Mouse (Mus musculus) heart, adult 18-20 months (tissue): ENCODE data around the gene Capn1. TPM values are rescaled to one million over a fixed set of nuclear protein-coding genes. Genes with fewer than 3 reads are reported as not detected.

Experiments used
- DNase-seq, 2 experiments: peaks; one replicate each; pipeline ENCODE4 v3.0.0; 2021 to 2022; ENCODE audit warnings: mixed read lengths in 1 of 2
- microRNA-seq, 2 experiments: library from miRNA; unstranded; fragments of <30 nt; microRNA quantifications; one replicate each; pipeline ENCODE4 v1.2.0; 2022
- total RNA-seq, 2 experiments: library from RNA; stranded (reverse); gene quantifications; 2 replicates each; pipeline ENCODE4 v1.2.3; 2021

Gene Capn1
- total RNA-seq, 2 experiments from 2014 or later: 32.0 to 40.4 TPM

- DNase-seq: peak in 1 of 2 experiments; percentile 29
These were observed 62.4 kb downstream of the Capn1 start for GRCm38 (mm10) chr19:5953201-5953770.

DNA sequence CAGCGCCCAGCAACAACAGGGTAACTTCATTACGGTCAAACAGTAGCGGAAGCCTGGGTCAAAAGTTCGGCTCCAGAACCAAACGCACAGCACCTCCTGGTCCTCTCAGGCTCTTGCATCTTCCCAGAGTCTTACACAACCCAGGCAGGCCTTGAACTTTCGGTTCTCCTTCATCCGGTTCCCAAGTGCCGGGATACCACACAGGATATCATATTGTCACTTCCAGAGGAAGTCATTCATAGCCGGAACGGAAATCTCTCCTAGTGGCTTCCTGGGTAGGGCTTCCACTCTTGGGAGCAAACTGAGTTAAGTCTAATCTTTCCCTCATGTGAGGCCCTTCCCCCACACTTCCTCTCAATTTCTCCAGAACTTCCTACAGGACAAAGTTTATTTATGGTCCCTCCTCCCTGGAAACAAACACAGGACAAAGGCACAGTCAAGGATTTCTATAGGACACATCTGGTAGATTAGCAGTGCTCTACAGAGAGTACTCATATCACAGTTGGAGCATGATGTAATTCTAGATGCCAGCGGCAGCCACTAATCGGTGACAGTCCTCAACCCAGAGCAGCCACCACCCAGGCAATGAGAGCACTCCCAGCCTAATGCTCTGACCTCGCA lies 63.5 kb downstream of the Capn1 start:
- peak; percentile 74 to 92 for DNase-seq

DNA sequence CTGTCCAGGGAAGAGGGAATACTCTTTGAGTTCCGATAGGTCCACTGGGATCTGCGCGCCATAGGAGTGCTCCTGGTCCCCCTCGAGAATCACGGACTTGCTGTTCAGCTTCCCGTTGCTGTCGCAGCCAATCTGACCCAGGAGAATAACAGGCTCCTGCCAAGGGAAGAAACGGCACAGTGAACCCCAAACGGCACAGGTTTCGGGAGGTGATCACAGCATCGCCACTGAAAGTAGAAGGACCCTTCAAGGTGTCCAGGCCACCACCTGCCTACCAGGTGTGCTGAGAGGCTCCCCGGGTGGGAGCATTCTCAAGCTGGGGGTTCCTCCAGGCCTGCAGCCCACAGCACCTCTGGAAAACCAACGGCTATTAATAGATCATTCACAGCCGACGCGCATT lies 64.1 kb downstream of the Capn1 start:
- no peak for DNase-seq

- no peak for DNase-seq
These were observed 65.5 kb downstream of the Capn1 start for GRCm38 (mm10) chr19:5950218-5950617.

- DNase-seq: peak; percentile 73 to 78
These were observed 69.8 kb downstream of the Capn1 start for GRCm38 (mm10) chr19:5945891-5946290.

DNA sequence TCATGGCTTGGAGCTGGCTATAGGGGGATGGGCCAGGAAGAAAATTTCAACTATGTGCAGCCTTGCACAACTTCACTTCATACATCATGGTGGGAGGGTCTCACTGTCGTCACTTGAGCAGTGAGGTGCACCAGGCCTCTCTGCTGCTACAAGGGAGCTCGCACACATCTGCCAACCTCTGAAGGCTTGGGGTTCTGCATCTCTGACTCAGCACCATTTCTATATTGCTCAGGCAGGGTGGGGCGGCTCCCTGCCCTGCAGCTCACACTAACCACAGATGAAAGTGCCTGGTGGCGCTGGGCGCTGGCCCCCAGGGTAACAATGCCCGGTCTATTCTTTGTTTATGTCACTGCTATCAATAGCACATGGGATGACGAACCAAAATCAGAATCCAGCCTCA lies 70.7 kb downstream of the Capn1 start:
- peak; percentile 60 to 69 for DNase-seq

DNA sequence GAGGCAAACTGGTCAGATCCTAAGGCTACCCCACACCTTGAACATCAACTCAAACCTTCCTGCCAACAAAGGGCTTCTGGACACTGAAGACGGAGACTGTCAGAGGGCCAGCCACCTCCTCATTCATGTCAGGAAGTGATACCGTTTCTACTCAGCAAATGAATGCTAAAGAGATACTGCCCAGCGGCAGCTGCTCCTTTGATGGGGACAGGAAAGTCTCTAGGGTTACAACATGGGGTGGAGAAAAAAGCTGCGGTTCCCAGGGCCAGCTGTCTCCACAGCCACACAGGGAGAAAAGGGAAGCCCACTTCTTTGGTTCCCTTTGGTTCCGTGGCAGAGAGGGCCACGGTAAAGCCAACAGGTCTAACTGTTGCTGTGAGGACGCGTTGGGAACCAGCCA lies 71.6 kb downstream of the Capn1 start:
- DNase-seq: no peak

DNA sequence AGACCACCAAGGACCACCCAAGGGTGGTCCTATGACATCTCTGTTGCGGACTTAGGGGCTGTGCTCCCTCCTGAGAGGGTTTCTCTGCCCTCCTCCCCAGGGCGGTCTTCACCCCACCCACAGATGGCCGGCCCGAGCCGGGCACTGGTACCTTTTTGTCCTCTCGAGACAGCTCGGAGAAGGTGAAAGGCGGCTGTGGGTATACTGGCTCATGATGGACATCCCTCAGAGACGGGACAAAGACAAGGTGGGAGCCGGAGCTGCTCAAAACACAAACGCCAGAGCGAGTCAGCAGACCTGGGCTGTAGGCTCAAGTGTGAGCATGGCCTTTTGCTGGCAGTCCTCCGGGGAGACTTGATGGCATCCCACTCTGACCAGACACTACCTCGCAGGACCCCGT lies 72.3 kb downstream of the Capn1 start:
- DNase-seq: no peak

- DNase-seq: no peak
These were observed 73.1 kb downstream of the Capn1 start for GRCm38 (mm10) chr19:5942581-5942980.

DNA sequence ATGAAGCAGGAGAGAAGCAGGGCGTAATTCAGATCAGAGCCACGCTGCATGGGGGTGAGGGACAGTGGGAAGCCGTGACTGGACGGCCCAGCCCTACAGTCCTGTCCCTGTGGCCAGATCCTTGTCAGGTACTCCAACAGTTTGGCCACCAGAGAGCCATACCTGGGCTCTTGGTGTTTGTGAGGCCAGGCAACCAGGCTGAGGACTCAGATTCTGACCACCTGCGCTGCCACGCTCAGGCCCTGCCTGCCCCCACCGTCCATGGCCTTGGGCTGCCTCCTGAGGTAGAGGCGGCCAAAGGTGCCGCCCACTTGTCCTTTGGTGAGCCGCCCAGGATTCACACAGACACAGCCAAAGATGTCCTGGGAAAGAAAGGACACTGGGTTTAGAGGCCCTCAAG lies 75.0 kb downstream of the Capn1 start:
- peak in 1 of 2 experiments; percentile 29 for DNase-seq

- DNase-seq: peak; percentile 80 to 93
These were observed 75.5 kb downstream of the Capn1 start for GRCm38 (mm10) chr19:5940173-5940572.

- no peak for DNase-seq
These were observed 76.0 kb downstream of the Capn1 start for GRCm38 (mm10) chr19:5939715-5940114.

Small RNA genes within 50 kb of the gene (microRNA-seq; reads per million reads assigned to microRNA genes)
- 1.1 to 3.4 reads per million in 2 experiments for gene Mir6988

Other genes with a start within 250 kb of the Capn1 start
- 10 to 100 TPM; 55.1 to 67.8 TPM for gene Scyl1, start 244.5 kb downstream of the Capn1 start, total RNA-seq
- 10 to 100 TPM in 1 of 2 experiments, 1 to 10 TPM in 1; 7.2 to 10.6 TPM for gene Frmd8, start 140.6 kb downstream of the Capn1 start, total RNA-seq
- gene Slc25a45, start 138.1 kb downstream of the Capn1 start, total RNA-seq: 1 to 10 TPM; 2.6 to 2.8 TPM
- gene Tigd3, start 121.7 kb downstream of the Capn1 start, total RNA-seq: under 1 TPM in 1 of 2 experiments, not detected in 1; 0.35 TPM
- gene Dpf2, start 102.9 kb downstream of the Capn1 start, total RNA-seq: 10 to 100 TPM; 77.6 to 84.0 TPM
- 1 to 10 TPM; 6.6 to 9.0 TPM for gene Cdc42ep2, start 91.1 kb downstream of the Capn1 start, total RNA-seq
- gene Pola2, start 51.7 kb downstream of the Capn1 start, total RNA-seq: 10 to 100 TPM in 1 of 2 experiments, 1 to 10 TPM in 1; 8.7 to 10.6 TPM
- gene Slc22a20, start 29.8 kb downstream of the Capn1 start, total RNA-seq: not detected
- 10 to 100 TPM; 21.1 to 21.3 TPM for gene Syvn1, start 30.7 kb upstream of the Capn1 start, total RNA-seq
- 10 to 100 TPM; 42.2 to 47.2 TPM for gene Mrpl49, start 41.9 kb upstream of the Capn1 start, total RNA-seq
- gene Fau, start 41.9 kb upstream of the Capn1 start, total RNA-seq: 100 to 1,000 TPM; 613 to 618 TPM
- gene Znhit2, start 45.3 kb upstream of the Capn1 start, total RNA-seq: 10 to 100 TPM; 11.1 to 11.2 TPM
- 1 to 10 TPM; 2.1 to 3.0 TPM for gene Tm7sf2, start 52.5 kb upstream of the Capn1 start, total RNA-seq
- gene Vps51, start 61.3 kb upstream of the Capn1 start, total RNA-seq: 10 to 100 TPM; 20.9 to 22.2 TPM
- gene Tmem262, start 64.1 kb upstream of the Capn1 start, total RNA-seq: not detected
- under 1 TPM in 1 of 2 experiments, not detected in 1; 0.47 TPM for gene Gm28374, start 66.4 kb upstream of the Capn1 start, total RNA-seq
- 10 to 100 TPM; 15.5 to 16.1 TPM for gene Zfpl1, start 69.1 kb upstream of the Capn1 start, total RNA-seq
- under 1 TPM in 1 of 2 experiments, not detected in 1; 0.21 TPM for gene Cdca5, start 69.1 kb upstream of the Capn1 start, total RNA-seq
- gene AC131692.1, start 78.5 kb upstream of the Capn1 start, total RNA-seq: not detected
- gene Naaladl1, start 89.9 kb upstream of the Capn1 start, total RNA-seq: not detected
- 10 to 100 TPM in 1 of 2 experiments, 1 to 10 TPM in 1; 9.2 to 10.0 TPM for gene Sac3d1, start 102.8 kb upstream of the Capn1 start, total RNA-seq
- 10 to 100 TPM; 13.9 to 15.2 TPM for gene Snx15, start 112.4 kb upstream of the Capn1 start, total RNA-seq
- gene Batf2, start 125.1 kb upstream of the Capn1 start, total RNA-seq: 1 to 10 TPM in 1 of 2 experiments, under 1 TPM in 1; 0.54 to 2.7 TPM
- gene Arl2, start 125.7 kb upstream of the Capn1 start, total RNA-seq: 10 to 100 TPM; 66.4 to 72.1 TPM
- gene Majin, start 168.5 kb upstream of the Capn1 start, total RNA-seq: not detected
- not detected for gene Gpha2, start 210.5 kb upstream of the Capn1 start, total RNA-seq
- 10 to 100 TPM; 32.2 to 32.5 TPM for gene Ppp2r5b, start 220.0 kb upstream of the Capn1 start, total RNA-seq
- gene Atg2a, start 225.8 kb upstream of the Capn1 start, total RNA-seq: 10 to 100 TPM; 21.5 to 22.1 TPM